Mouse (Mus musculus): ENCODE data around the gene Amfr. TPM values are rescaled to one million over a fixed set of nuclear protein-coding genes. Genes with fewer than 3 reads are reported as not detected.
A peak's percentile ranks its signal among the peaks of the same experiment; 100 is the strongest.

Gene Amfr
- polyA plus RNA-seq, 1 experiment, result 71.0 TPM

DNA sequence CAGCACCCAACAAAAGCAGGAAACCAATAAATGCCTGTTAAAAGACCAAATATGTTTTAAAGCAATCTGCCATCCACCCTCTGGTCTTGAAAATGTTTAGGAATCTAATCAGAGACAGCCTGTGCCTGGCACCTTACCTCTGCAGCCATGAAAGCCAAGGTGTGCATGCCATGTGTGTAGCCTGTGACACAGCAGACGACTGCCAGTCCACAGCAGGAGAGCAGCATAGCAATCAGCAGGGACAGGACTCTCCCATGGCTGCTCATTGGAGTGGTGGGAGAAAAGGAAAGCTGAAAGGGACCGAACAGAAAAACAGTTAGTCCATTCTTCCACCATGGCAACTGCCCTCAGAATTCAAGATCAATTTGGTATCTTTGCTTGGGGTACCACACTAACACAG, 13.7 kb downstream of the Amfr start:
- TF ChIP-seq MYOG (IDR thresholded peaks at IDR 0.05; ENCODE audit: control insufficient read depth, extremely low read depth, insufficient read length) (no peak), CEBPB (IDR thresholded peaks at IDR 0.05; ENCODE audit: low read depth) (no peak), MAX (IDR thresholded peaks at IDR 0.05) (no peak), USF1 (IDR thresholded peaks at IDR 0.05; ENCODE audit: low read depth) (no peak), MYOD1 (IDR thresholded peaks at IDR 0.05; ENCODE audit: control insufficient read depth, insufficient read length, low read depth) (no peak), FOSL1 (IDR thresholded peaks at IDR 0.05; ENCODE audit: insufficient read depth, low read length, poor library complexity, severe bottlenecking) (no peak), CTCF (IDR thresholded peaks at IDR 0.05; ENCODE audit: control insufficient read depth, insufficient read depth, insufficient read length) (no peak)
- Histone ChIP-seq H3K36me3 (ENCODE audit: control insufficient read depth, insufficient read depth) (peaks cover 48% of the 10 kb centered on the region), H3K79me2 (ENCODE audit: control insufficient read depth, insufficient read depth) (no peaks in the 10 kb centered on the region), H3K27me3 (ENCODE audit: control insufficient read depth, insufficient read depth, insufficient read length) (no peaks in the 10 kb centered on the region), H3K79me3 (ENCODE audit: low read depth) (no peaks in the 10 kb centered on the region), H3ac (ENCODE audit: control insufficient read depth, insufficient read length, low read depth) (no peak overlapping the region), H3K4me3 (ENCODE audit: insufficient read depth, poor library complexity, severe bottlenecking) (no peak overlapping the region)

DNA sequence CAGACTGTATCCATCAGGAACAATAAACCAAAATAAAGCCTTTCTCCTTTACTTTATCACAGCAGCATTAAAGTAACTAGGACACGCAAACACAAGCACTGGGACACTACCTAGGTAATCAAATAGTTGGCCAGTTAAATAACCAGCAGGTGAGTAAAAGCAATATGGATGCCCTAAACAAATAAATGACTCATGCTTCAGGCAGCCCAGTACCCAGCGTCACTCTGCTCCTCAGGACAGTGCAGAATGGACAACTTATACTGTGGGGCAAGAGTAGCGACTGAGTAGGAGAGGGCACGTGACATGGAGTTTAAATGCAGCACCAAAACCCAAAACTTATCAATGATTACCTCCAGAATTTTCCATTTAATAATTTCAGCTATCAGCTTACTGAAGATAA, 22.9 kb downstream of the Amfr start:
- Histone ChIP-seq H3K79me3 (ENCODE audit: low read depth) (no peaks in the 10 kb centered on the region), H3K36me3 (ENCODE audit: control insufficient read depth, insufficient read depth) (peaks cover 71% of the 10 kb centered on the region), H3ac (ENCODE audit: control insufficient read depth, insufficient read length, low read depth) (no peak overlapping the region), H3K79me2 (ENCODE audit: control insufficient read depth, insufficient read depth) (no peaks in the 10 kb centered on the region), H3K4me3 (ENCODE audit: insufficient read depth, poor library complexity, severe bottlenecking) (no peak overlapping the region), H3K27me3 (ENCODE audit: control insufficient read depth, insufficient read depth, insufficient read length) (no peaks in the 10 kb centered on the region)
- TF ChIP-seq FOSL1 (IDR thresholded peaks at IDR 0.05; ENCODE audit: insufficient read depth, low read length, poor library complexity, severe bottlenecking) (no peak), MAX (IDR thresholded peaks at IDR 0.05) (no peak), CTCF (IDR thresholded peaks at IDR 0.05; ENCODE audit: control insufficient read depth, insufficient read depth, insufficient read length) (no peak), MYOG (IDR thresholded peaks at IDR 0.05; ENCODE audit: control insufficient read depth, extremely low read depth, insufficient read length) (no peak)

DNA sequence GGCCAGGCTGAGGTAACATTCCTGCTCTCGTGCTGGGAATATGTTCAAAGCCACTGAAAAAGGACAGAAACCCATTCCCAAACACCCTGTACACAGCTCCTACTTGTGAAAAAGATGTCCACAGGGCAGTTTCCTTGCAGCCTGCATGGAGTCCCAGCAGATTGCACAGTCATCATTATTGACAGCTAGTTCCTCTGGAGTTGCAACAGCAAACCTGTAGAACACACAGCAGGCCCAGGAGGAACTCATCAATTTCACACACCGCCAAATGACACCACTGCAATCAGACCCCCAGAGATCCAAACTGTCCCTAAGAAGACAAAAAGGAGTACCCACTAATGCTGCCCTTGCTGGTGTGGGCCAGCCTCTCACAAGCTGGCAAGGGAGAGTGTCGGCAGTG, 27.9 kb downstream of the Amfr start:
- Histone ChIP-seq H3K79me2 (ENCODE audit: control insufficient read depth, insufficient read depth) (no peaks in the 10 kb centered on the region), H3K4me3 (ENCODE audit: insufficient read depth, poor library complexity, severe bottlenecking) (no peak overlapping the region), H3K27me3 (ENCODE audit: control insufficient read depth, insufficient read depth, insufficient read length) (no peaks in the 10 kb centered on the region), H3ac (ENCODE audit: control insufficient read depth, insufficient read length, low read depth) (no peak overlapping the region), H3K79me3 (ENCODE audit: low read depth) (no peaks in the 10 kb centered on the region), H3K36me3 (ENCODE audit: control insufficient read depth, insufficient read depth) (peaks cover 90% of the 10 kb centered on the region)
- TF ChIP-seq USF1 (IDR thresholded peaks at IDR 0.05; ENCODE audit: low read depth) (no peak), FOSL1 (IDR thresholded peaks at IDR 0.05; ENCODE audit: insufficient read depth, low read length, poor library complexity, severe bottlenecking) (no peak), CEBPB (IDR thresholded peaks at IDR 0.05; ENCODE audit: low read depth) (no peak), CTCF (IDR thresholded peaks at IDR 0.05; ENCODE audit: control insufficient read depth, insufficient read depth, insufficient read length) (no peak), MYOG (IDR thresholded peaks at IDR 0.05; ENCODE audit: control insufficient read depth, extremely low read depth, insufficient read length) (no peak), MYOD1 (IDR thresholded peaks at IDR 0.05; ENCODE audit: control insufficient read depth, insufficient read length, low read depth) (no peak), MAX (IDR thresholded peaks at IDR 0.05) (no peak)

DNA sequence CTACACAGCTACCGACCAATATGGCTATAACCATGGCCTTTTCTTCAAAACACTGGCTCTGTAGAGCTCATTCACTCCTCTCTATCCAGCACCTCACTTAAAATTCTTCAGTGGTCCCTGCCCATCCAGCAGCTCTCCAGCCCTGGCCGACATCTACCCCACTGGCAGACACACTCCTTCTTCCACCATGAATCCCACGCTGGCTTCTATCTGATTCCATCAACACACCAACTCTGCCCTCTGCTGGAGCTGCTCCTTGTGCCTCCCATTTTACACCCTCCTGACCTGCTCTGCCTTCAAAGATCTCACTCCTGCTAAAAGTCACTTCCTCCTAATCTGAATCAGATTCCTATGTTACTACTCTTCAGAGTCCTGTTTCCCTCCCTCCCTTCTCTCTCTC, 28.8 kb downstream of the Amfr start:
- Histone ChIP-seq H3ac (ENCODE audit: control insufficient read depth, insufficient read length, low read depth) (no peak overlapping the region), H3K79me2 (ENCODE audit: control insufficient read depth, insufficient read depth) (no peaks in the 10 kb centered on the region), H3K79me3 (ENCODE audit: low read depth) (no peaks in the 10 kb centered on the region), H3K4me3 (ENCODE audit: insufficient read depth, poor library complexity, severe bottlenecking) (no peak overlapping the region), H3K27me3 (ENCODE audit: control insufficient read depth, insufficient read depth, insufficient read length) (no peaks in the 10 kb centered on the region), H3K36me3 (ENCODE audit: control insufficient read depth, insufficient read depth) (peaks cover 89% of the 10 kb centered on the region)
- TF ChIP-seq CEBPB (IDR thresholded peaks at IDR 0.05; ENCODE audit: low read depth), result no peak
- no peak for TF ChIP-seq CTCF (IDR thresholded peaks at IDR 0.05; ENCODE audit: control insufficient read depth, insufficient read depth, insufficient read length)
- TF ChIP-seq MYOD1 (IDR thresholded peaks at IDR 0.05; ENCODE audit: control insufficient read depth, insufficient read length, low read depth), result no peak
- no peak for TF ChIP-seq MAX (IDR thresholded peaks at IDR 0.05)

DNA sequence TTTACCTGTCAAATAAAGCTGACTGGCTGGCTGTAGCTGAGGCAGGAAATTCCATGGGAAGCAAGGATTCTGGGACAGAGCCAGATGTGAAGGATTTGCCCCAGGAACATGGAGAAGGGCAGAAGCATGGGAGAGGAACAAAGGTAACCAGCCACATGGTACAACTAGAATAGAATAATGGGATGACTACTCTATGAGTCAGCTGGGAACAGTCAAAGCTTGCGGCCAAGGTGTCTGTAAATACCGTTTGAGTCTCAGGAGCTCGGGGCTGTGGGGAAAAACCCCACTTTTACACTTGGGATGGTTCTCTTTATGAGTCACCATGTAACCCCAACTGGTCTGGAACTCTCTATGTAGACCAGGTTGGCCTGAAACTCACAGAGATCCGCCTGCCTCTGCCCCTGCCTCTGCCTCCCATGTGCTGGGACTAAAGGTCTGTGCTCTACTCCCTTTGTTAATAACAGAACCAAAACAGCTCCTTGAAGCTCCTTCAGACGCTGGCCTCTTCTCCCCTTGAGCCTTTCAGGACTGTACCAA, 30.9 kb downstream of the Amfr start:
- no peaks in the 10 kb centered on the region for H3K79me3 ChIP-seq (ENCODE audit: low read depth)
- no peaks in the 10 kb centered on the region for H3K27me3 ChIP-seq (ENCODE audit: control insufficient read depth, insufficient read depth, insufficient read length)
- H3K36me3 ChIP-seq (ENCODE audit: control insufficient read depth, insufficient read depth), result peaks cover 90% of the 10 kb centered on the region
- H3ac ChIP-seq (ENCODE audit: control insufficient read depth, insufficient read length, low read depth), result no peak overlapping the region
- no peak overlapping the region for H3K4me3 ChIP-seq (ENCODE audit: insufficient read depth, poor library complexity, severe bottlenecking)
- no peak for TF ChIP-seq MYOD1 (IDR thresholded peaks at IDR 0.05; ENCODE audit: control insufficient read depth, insufficient read length, low read depth)
- TF ChIP-seq MYOG (IDR thresholded peaks at IDR 0.05; ENCODE audit: control insufficient read depth, extremely low read depth, insufficient read length), result no peak
- TF ChIP-seq FOSL1 (IDR thresholded peaks at IDR 0.05; ENCODE audit: insufficient read depth, low read length, poor library complexity, severe bottlenecking), result peak; percentile 3
- no peak for TF ChIP-seq CEBPB (IDR thresholded peaks at IDR 0.05; ENCODE audit: low read depth)
- peak; percentile 23 for TF ChIP-seq MAX (IDR thresholded peaks at IDR 0.05)
- no peak for TF ChIP-seq USF1 (IDR thresholded peaks at IDR 0.05; ENCODE audit: low read depth)
- H3K79me2 ChIP-seq (ENCODE audit: control insufficient read depth, insufficient read depth), result no peaks in the 10 kb centered on the region

DNA sequence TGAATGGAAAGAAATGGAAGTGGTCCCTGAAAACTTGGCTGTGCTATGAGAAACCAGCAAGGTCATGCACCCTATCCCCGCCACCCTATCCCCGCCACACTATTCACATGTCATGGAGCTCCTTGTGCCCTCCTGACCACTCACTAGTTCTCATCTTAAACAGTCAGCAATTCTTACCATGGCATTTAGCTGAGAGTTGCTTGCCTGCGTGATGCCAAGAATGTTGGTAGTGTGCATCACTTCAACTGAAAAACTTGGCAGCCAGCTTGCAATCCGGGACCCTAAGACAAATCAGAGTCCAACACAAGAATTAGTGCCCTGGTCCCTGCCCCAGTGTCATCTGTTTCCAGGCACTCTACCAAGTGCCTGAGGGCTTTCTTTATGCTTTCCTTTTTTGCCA, 32.5 kb downstream of the Amfr start:
- TF ChIP-seq MAX (IDR thresholded peaks at IDR 0.05), result no peak
- no peak for TF ChIP-seq FOSL1 (IDR thresholded peaks at IDR 0.05; ENCODE audit: insufficient read depth, low read length, poor library complexity, severe bottlenecking)
- no peak for TF ChIP-seq MYOD1 (IDR thresholded peaks at IDR 0.05; ENCODE audit: control insufficient read depth, insufficient read length, low read depth)
- TF ChIP-seq CEBPB (IDR thresholded peaks at IDR 0.05; ENCODE audit: low read depth), result no peak
- TF ChIP-seq USF1 (IDR thresholded peaks at IDR 0.05; ENCODE audit: low read depth), result no peak
- no peak for TF ChIP-seq MYOG (IDR thresholded peaks at IDR 0.05; ENCODE audit: control insufficient read depth, extremely low read depth, insufficient read length)
- no peak for TF ChIP-seq CTCF (IDR thresholded peaks at IDR 0.05; ENCODE audit: control insufficient read depth, insufficient read depth, insufficient read length)
- no peak overlapping the region for H3K4me3 ChIP-seq (ENCODE audit: insufficient read depth, poor library complexity, severe bottlenecking)
- H3K79me3 ChIP-seq (ENCODE audit: low read depth), result no peaks in the 10 kb centered on the region
- peaks cover 91% of the 10 kb centered on the region for H3K36me3 ChIP-seq (ENCODE audit: control insufficient read depth, insufficient read depth)
- no peaks in the 10 kb centered on the region for H3K27me3 ChIP-seq (ENCODE audit: control insufficient read depth, insufficient read depth, insufficient read length)
- H3ac ChIP-seq (ENCODE audit: control insufficient read depth, insufficient read length, low read depth), result no peak overlapping the region
- H3K79me2 ChIP-seq (ENCODE audit: control insufficient read depth, insufficient read depth), result no peaks in the 10 kb centered on the region
